9 mouse cellular contexts compared by ENCODE assay signal in genomic region chr11:101919660-101920059, GRCm38 (mm10). TPM values are rescaled to one million over a fixed set of nuclear protein-coding genes. Genes with fewer than 3 reads are reported as not detected.
A peak's percentile ranks its signal among the peaks of the same experiment; 100 is the strongest.
DNase-seq lines count a peak whose midpoint lies in the region; ATAC-seq lines count a peak whose summit lies in the region.
"Had no signal": no experiment of that assay in that cellular context is flagged by ENCODE, and none has a peak within 500 bp of the region (broad histone marks: within the 10 kb centered on the region; RNA-seq: fewer than 3 reads in every experiment).

No protein-coding gene starts in this region.

- H3K27ac ChIP-seq in hindbrain, embryonic 15.5 days (replicated peaks) = no peak overlapping the region
- H3K27ac ChIP-seq: neural tube, embryonic 13.5 days had no signal

- peak; percentile 81 for DNase-seq in ZHBTc4 (ENCODE audit: low read depth, low spot score)
- peak; percentile 85 for DNase-seq in cerebellum, adult 8-10 months
- peak; percentile 84 for DNase-seq in forelimb bud, embryonic 11.5 days (ENCODE audit: low read depth, low spot score)
- DNase-seq in layer of hippocampus, postnatal 25 days (ENCODE audit: extremely low spot score in 1 of 2, low spot score in 1 of 2) = peak; percentile 77 to 91
- DNase-seq in spleen, adult 12 weeks (ENCODE audit: low spot score) = peak; percentile 60

- no peak overlapping the region for H3K9ac ChIP-seq in hindbrain, embryonic 15.5 days
- H3K9ac ChIP-seq: neural tube, embryonic 13.5 days had no signal

- WGBS in hindbrain, embryonic 15.5 days = 0% methylated on average over 6 of the region's 6 CpGs

- no peak overlapping the region for H3K4me3 ChIP-seq in hindbrain, embryonic 15.5 days
- H3K4me3 ChIP-seq: neural tube, embryonic 13.5 days had no signal

- ATAC-seq in hindbrain, embryonic 15.5 days (ENCODE audit: low FRiP score, low read depth) = peak; percentile 65; the same call in 1 of the 2 replicates
- ATAC-seq in megakaryocyte progenitor cell, adult 5-6 weeks (replicated peaks; ENCODE audit: poor library complexity) = peak; percentile 76
- no peak for ATAC-seq in inflammation-experienced regulatory T-cells, adult 6 months

- H3K27me3 ChIP-seq in hindbrain, embryonic 15.5 days = peaks cover 14% of the 10 kb centered on the region

- no peaks in the 10 kb centered on the region for H3K36me3 ChIP-seq in hindbrain, embryonic 15.5 days
- H3K36me3 ChIP-seq: neural tube, embryonic 13.5 days had no signal

- no peak overlapping the region for H3K4me2 ChIP-seq in hindbrain, embryonic 15.5 days
- H3K4me2 ChIP-seq: neural tube, embryonic 13.5 days had no signal

- H3K9me3 ChIP-seq in hindbrain, embryonic 15.5 days = no peaks in the 10 kb centered on the region
- H3K9me3 ChIP-seq: neural tube, embryonic 13.5 days had no signal

- H3K4me1 ChIP-seq in hindbrain, embryonic 15.5 days (replicated peaks) = 0 out of 2 replicates have a peak, but pooled peaks cover 2% of the 10 kb centered on the region
- H3K4me1 ChIP-seq: neural tube, embryonic 13.5 days had no signal

RNA-seq across cellular contexts. Expression of gene Meox1, which starts 25.5 kb away (rescaled TPM):
- 0.50 and 0.51 TPM in 2 replicates for polyA plus RNA-seq in hindbrain, embryonic 15.5 days (2015; fragmentation: Nextera tagmentation; extraction: Ambion mirVana)
- total RNA-seq in layer of hippocampus, postnatal 25 days (2021) = 1 to 10 TPM in 1 of 2 experiments, under 1 TPM in 1; 0.85 to 1.0 TPM
- not detected in 2 replicates for total RNA-seq in megakaryocyte progenitor cell, adult 5-6 weeks (2015)
- not detected in 2 replicates for total RNA-seq in megakaryocyte progenitor cell, adult 5-6 weeks (2017)
- polyA plus RNA-seq in inflammation-experienced regulatory T-cells, adult 6 months (2017; shearing (Covaris generic)) = not detected

RNA-seq across cellular contexts. Expression of gene Sost, which starts 47.2 kb away (rescaled TPM):
- polyA plus RNA-seq in hindbrain, embryonic 15.5 days (2015; fragmentation: Nextera tagmentation; extraction: Ambion mirVana) = 0.06 and 0.09 TPM in 2 replicates
- total RNA-seq in layer of hippocampus, postnatal 25 days (2021) = not detected
- not detected in 2 replicates for total RNA-seq in megakaryocyte progenitor cell, adult 5-6 weeks (2015)
- total RNA-seq in megakaryocyte progenitor cell, adult 5-6 weeks (2017) = not detected in 2 replicates
- not detected for polyA plus RNA-seq in inflammation-experienced regulatory T-cells, adult 6 months (2017; shearing (Covaris generic))
